Mouse (Mus musculus) lung, postnatal 0 days (tissue): ENCODE measurements at regions not wholly inside any gene's neighbourhood (a gene's known extent, or its start where the extent isn't known, plus 50 kb on each side); places are given as distances from the start of the nearest gene placed in this dataset.

Source experiments
- ATAC-seq: fragments of 200-750 bp; cut with Nextera tagmentation; 2 replicates; pipeline ENCODE4 v1.8.0; 2017; ENCODE audit warnings: moderate library complexity
- DNase-seq: peaks from one replicate; pipeline ENCODE4 v3.0.0-alpha.2; 2016; ENCODE audit warnings: low spot score
- H3K27ac ChIP-seq: fragments of 300-500 bp; sonication (generic); 2 replicates; pipeline ENCODE4 v1.5.1; 2014; ENCODE audit warnings: antibody characterized with exemption, mild to moderate bottlenecking, low read length, mixed read lengths
- H3K27me3 ChIP-seq: fragments of 300-500 bp; sonication (generic); replicated peaks from 2 replicates; pipeline ENCODE4 v1.6.1; 2014; ENCODE audit warnings: low read length, mixed read lengths; ENCODE audit not compliant: insufficient read depth
- H3K36me3 ChIP-seq: fragments of 300-500 bp; sonication (generic); 2 replicates; pipeline ENCODE4 v1.6.1; 2014; ENCODE audit warnings: low read length, mixed read lengths; ENCODE audit not compliant: insufficient read depth
- H3K4me1 ChIP-seq: fragments of 300-500 bp; sonication (generic); 2 replicates; pipeline ENCODE4 v1.6.1; 2014; ENCODE audit warnings: antibody characterized with exemption, low read depth, low read length, mixed read lengths; ENCODE audit not compliant: insufficient read depth
- H3K4me2 ChIP-seq: fragments of 300-500 bp; sonication (generic); replicated peaks from 2 replicates; pipeline ENCODE4 v1.6.1; 2014; ENCODE audit warnings: low read depth, mild to moderate bottlenecking, low read length, moderate library complexity, mixed read lengths
- H3K4me3 ChIP-seq: fragments of 300-500 bp; sonication (generic); 2 replicates; pipeline ENCODE4 v1.5.1; 2014; ENCODE audit warnings: low read depth, low read length
- H3K9ac ChIP-seq: fragments of 300-500 bp; sonication (generic); replicated peaks from 2 replicates; pipeline ENCODE4 v1.6.1; 2014; ENCODE audit warnings: low read depth, mild to moderate bottlenecking
- H3K9me3 ChIP-seq: fragments of 300-500 bp; sonication (generic); 2 replicates; pipeline ENCODE4 v1.6.1; 2016; ENCODE audit warnings: low read length, mixed read lengths
- CTCF ChIP-seq: IDR thresholded peaks from 2 replicates; pipeline ENCODE4 v1.5.1; 2016; ENCODE audit warnings: antibody characterized with exemption, mild to moderate bottlenecking
- EP300 ChIP-seq: IDR thresholded peaks from 2 replicates; pipeline ENCODE4 v1.6.1; 2016; ENCODE audit warnings: antibody characterized with exemption, mild to moderate bottlenecking, control low read depth
- WGBS: fragments of 180-500 bp; shearing (Covaris S2); extraction: QIAGEN DNeasy Blood & Tissue Kit; methylation state at CpG from one replicate; pipeline ENCODE4 v1.1.7; 2014; 5-methylcytosine and 5-hydroxymethylcytosine counted together

- no peak for TF ChIP-seq EP300
- no peak for TF ChIP-seq CTCF
- Histone ChIP-seq H3K4me3 (no peak overlapping the region), H3K4me1 (no peaks in the 10 kb centered on the region), H3K9ac (no peak overlapping the region), H3K36me3 (no peaks in the 10 kb centered on the region), H3K4me2 (no peak overlapping the region), H3K9me3 (no peaks in the 10 kb centered on the region), H3K27ac (no peak overlapping the region), H3K27me3 (no peaks in the 10 kb centered on the region)
- DNase-seq (no peak), ATAC-seq (no peak)
- 96% methylated on average over 1 of the region's 1 CpGs for WGBS
Measured at GRCm38 (mm10) chr19:14873986-14874385, 276.1 kb upstream of the Tle4 start.

DNA sequence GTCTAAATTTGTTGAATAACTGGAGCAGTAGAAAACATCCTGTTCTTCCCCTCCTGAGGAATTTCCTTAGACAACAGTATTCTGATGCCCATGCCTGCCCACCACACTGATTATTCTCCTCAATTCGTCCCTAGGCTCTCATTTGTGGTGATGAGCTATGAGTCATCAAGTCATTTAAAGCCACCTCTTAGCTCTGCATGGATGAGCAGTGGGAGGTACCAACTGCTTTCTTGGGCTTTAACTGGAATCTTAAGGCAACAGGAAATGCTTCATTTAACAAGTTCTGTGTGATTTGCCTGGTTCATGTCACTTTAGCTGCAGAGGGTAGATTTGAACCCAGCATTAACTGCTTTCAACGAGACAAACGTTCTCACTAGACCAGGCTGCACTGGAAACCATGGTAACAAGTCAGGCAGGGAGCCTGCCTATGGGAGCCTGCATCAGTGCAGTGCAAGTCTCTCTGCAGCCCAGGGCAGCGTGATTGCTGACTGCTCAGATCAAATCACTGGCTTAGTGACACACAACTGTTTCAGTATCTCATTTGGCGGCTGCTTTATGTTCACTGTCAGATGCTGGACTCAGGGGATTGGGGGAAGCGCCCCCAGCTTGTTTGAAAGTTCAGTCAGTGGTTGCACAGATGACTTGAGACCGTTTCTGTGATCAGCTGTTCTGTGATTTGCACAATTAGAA is 273.5 kb upstream of the Tle4 start:
- H3K4me1 ChIP-seq, result no peaks in the 10 kb centered on the region
- H3K4me3 ChIP-seq, result no peak overlapping the region
- TF ChIP-seq EP300, result no peak
- no peak for TF ChIP-seq CTCF
- no peak overlapping the region for H3K9ac ChIP-seq
- whole genome bisulfite sequencing, result 21% methylated on average over 7 of the region's 7 CpGs
- H3K4me2 ChIP-seq, result no peak overlapping the region
- DNase-seq (no peak), ATAC-seq (peak; percentile 17; the same call in 1 of the 2 replicates)
- H3K27ac ChIP-seq, result no peak overlapping the region
- no peaks in the 10 kb centered on the region for H3K27me3 ChIP-seq
- H3K36me3 ChIP-seq, result no peaks in the 10 kb centered on the region
- H3K9me3 ChIP-seq, result no peaks in the 10 kb centered on the region

- Histone ChIP-seq H3K9ac (no peak overlapping the region), H3K9me3 (peaks cover 8% of the 10 kb centered on the region; the same call in 1 of the 2 replicates), H3K4me2 (peak overlapping the region; percentile 34; the same call in 1 of the 2 replicates), H3K27ac (no peak overlapping the region), H3K27me3 (no peaks in the 10 kb centered on the region), H3K4me1 (no peaks in the 10 kb centered on the region), H3K4me3 (no peak overlapping the region), H3K36me3 (no peaks in the 10 kb centered on the region)
- 25% methylated on average over 13 of the region's 13 CpGs for WGBS
- DNase-seq, result peak; percentile 89
- ATAC-seq, result peak; percentile 90
- no peak for TF ChIP-seq CTCF
- TF ChIP-seq EP300, result peak; percentile 71
Measured at GRCm38 (mm10) chr19:14862654-14863468, 265.0 kb upstream of the Tle4 start.

DNA sequence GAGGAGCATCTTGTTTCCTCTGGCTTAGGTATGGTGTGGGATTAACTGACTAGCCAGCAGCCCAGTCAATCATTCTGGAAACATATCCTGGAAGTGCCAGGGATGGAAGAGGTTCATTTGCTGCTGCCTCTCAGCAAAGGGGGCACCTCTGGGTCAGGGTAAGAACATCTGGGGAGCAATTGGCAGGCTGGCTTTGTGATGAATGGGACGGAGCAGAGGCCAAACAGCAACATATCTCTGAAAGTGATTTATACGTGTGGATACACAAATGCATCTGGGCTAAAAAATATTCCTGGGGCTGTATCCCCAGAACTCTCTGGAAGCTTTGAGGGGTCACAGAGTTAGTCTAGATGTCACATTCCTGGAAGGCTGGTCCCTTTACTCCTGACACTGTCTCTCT is 257.2 kb upstream of the Tle4 start:
- DNase-seq (no peak), ATAC-seq (no peak)
- TF ChIP-seq CTCF (no peak), EP300 (no peak)
- 58% methylated on average over 2 of the region's 2 CpGs for WGBS
- Histone ChIP-seq H3K27me3 (no peaks in the 10 kb centered on the region), H3K36me3 (no peaks in the 10 kb centered on the region), H3K4me1 (no peaks in the 10 kb centered on the region), H3K27ac (no peak overlapping the region), H3K9ac (no peak overlapping the region), H3K9me3 (peaks cover 5% of the 10 kb centered on the region; the same call in 1 of the 2 replicates), H3K4me2 (no peak overlapping the region), H3K4me3 (no peak overlapping the region)

DNA sequence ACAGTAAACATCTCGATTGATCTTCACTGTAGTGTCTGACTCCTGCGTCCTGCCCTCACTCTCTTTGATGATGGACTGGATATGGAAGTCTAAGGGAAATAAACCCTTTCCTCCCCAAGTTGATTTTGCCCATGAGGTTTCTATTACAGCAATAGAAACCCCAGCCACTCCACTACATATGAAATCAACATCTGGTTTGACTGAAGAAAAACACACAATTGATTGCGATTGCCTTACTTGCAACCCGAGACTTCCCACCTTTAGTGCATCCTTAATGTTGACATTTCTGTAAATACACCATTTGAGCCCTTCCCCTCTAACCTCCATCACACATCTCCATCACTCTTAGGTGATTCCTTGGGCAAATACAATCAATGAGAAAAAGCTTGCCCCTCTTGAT is 255.6 kb upstream of the Tle4 start:
- WGBS, result 61% methylated on average over 4 of the region's 4 CpGs
- Histone ChIP-seq H3K4me3 (no peak overlapping the region), H3K4me1 (no peaks in the 10 kb centered on the region), H3K9me3 (no peaks in the 10 kb centered on the region), H3K27me3 (no peaks in the 10 kb centered on the region), H3K27ac (no peak overlapping the region), H3K9ac (no peak overlapping the region), H3K36me3 (no peaks in the 10 kb centered on the region), H3K4me2 (no peak overlapping the region)
- DNase-seq (no peak), ATAC-seq (no peak)
- TF ChIP-seq EP300, result no peak
- TF ChIP-seq CTCF, result no peak

- H3K4me2 ChIP-seq, result no peak overlapping the region
- peak; percentile 14 for DNase-seq
- WGBS, result 41% methylated on average over 1 of the region's 1 CpGs
Measured at GRCm38 (mm10) chr19:14849561-14849960, 251.7 kb upstream of the Tle4 start.

More at GRCm38 (mm10) chr19:14849561-14849960, 251.7 kb upstream of the Tle4 start:
- H3K27ac ChIP-seq, result no peak overlapping the region
- peak; percentile 32 for ATAC-seq
- no peaks in the 10 kb centered on the region for H3K36me3 ChIP-seq
- H3K9me3 ChIP-seq, result no peaks in the 10 kb centered on the region
- no peak overlapping the region for H3K4me3 ChIP-seq
- TF ChIP-seq EP300, result no peak
- TF ChIP-seq CTCF, result no peak
- no peaks in the 10 kb centered on the region for H3K4me1 ChIP-seq
- no peak overlapping the region for H3K9ac ChIP-seq
- no peaks in the 10 kb centered on the region for H3K27me3 ChIP-seq
